Mouse (Mus musculus): ENCODE data around the gene Qpctl.
"Not testable (repeated sequence)": the region's sequence is repeated elsewhere in the genome, so short reads cannot be mapped to it uniquely, and the experiment has no call there.

GRCm38 (mm10) chr7:19151121-19151520 is 2.0 kb upstream of the Qpctl start:
- TF ChIP-seq POLR2A, CTCF (IDR thresholded peaks at IDR 0.05; ENCODE audit: extremely low read depth, insufficient read depth, low read length): not testable (repeated sequence)
